Mouse (Mus musculus) neural tube, embryonic 12.5 days (tissue): ENCODE data around the gene Immp2l. TPM values are rescaled to one million over a fixed set of nuclear protein-coding genes. Genes with fewer than 3 reads are reported as not detected.

Experiments used
- ATAC-seq: fragments of 200-750 bp; cut with Nextera tagmentation; 2 replicates; pipeline ENCODE4 v1.8.0; 2017; ENCODE audit warnings: low read depth, mild to moderate bottlenecking, moderate TSS enrichment, moderate library complexity; ENCODE audit not compliant: low FRiP score
- H3K27ac ChIP-seq: fragments of 300-500 bp; sonication (generic); 2 replicates; pipeline ENCODE4 v1.5.1; 2016
- H3K27me3 ChIP-seq: fragments of 300-500 bp; sonication (generic); replicated peaks from 2 replicates; pipeline ENCODE4 v1.6.1; 2016; ENCODE audit warnings: mild to moderate bottlenecking
- H3K36me3 ChIP-seq: fragments of 300-500 bp; sonication (generic); 2 replicates; pipeline ENCODE4 v1.6.1; 2016; ENCODE audit warnings: mild to moderate bottlenecking
- H3K4me1 ChIP-seq: fragments of 300-500 bp; sonication (generic); 2 replicates; pipeline ENCODE4 v1.6.1; 2016
- H3K4me2 ChIP-seq: fragments of 300-500 bp; sonication (generic); replicated peaks from 2 replicates; pipeline ENCODE4 v1.6.1; 2016; ENCODE audit warnings: mild to moderate bottlenecking
- H3K4me3 ChIP-seq: fragments of 300-500 bp; sonication (generic); 2 replicates; pipeline ENCODE4 v1.5.1; 2016
- H3K9ac ChIP-seq: fragments of 300-500 bp; sonication (generic); 2 replicates; pipeline ENCODE4 v1.6.1; 2016; ENCODE audit warnings: mild to moderate bottlenecking
- H3K9me3 ChIP-seq: fragments of 300-500 bp; sonication (generic); 2 replicates; pipeline ENCODE4 v1.6.1; 2016; ENCODE audit warnings: mild to moderate bottlenecking
- WGBS: fragments of 180-500 bp; shearing (Covaris S2); methylation state at CpG from one replicate; pipeline ENCODE4 v1.1.7; 2016; 5-methylcytosine and 5-hydroxymethylcytosine counted together
- polyA plus RNA-seq: library from polyadenylated mRNA; unstranded; fragments of >200 nt; fragmentation: Nextera tagmentation; extraction: Ambion mirVana; gene quantifications from 2 replicates; pipeline ENCODE4 v1.2.1, GENCODE M21; 2016

Gene Immp2l
- polyA plus RNA-seq, 1 experiment from 2014 or later: 7.6 TPM

- WGBS: 69% methylated on average over 6 of the region's 6 CpGs
- peak; percentile 17; the same call in 1 of the 2 replicates for ATAC-seq
- H3K9me3 ChIP-seq: no peaks in the 10 kb centered on the region
These were observed 285.1 kb downstream of the Immp2l start for GRCm38 (mm10) chr12:41308726-41309680.

GRCm38 (mm10) chr12:41313391-41313790 lies 289.5 kb downstream of the Immp2l start:
- 91% methylated on average over 6 of the region's 6 CpGs for WGBS
- Histone ChIP-seq H3K9ac (no peak overlapping the region), H3K4me3 (no peak overlapping the region), H3K4me1 (peaks cover 10% of the 10 kb centered on the region), H3K4me2 (no peak overlapping the region), H3K27ac (no peak overlapping the region), H3K36me3 (no peaks in the 10 kb centered on the region), H3K9me3 (no peaks in the 10 kb centered on the region), H3K27me3 (no peaks in the 10 kb centered on the region)
- no peak for ATAC-seq

More at GRCm38 (mm10) chr12:41308726-41309680, 285.1 kb downstream of the Immp2l start:
- H3K36me3 ChIP-seq: no peaks in the 10 kb centered on the region
- H3K27ac ChIP-seq: no peak overlapping the region
- H3K9ac ChIP-seq: no peak overlapping the region
- no peaks in the 10 kb centered on the region for H3K27me3 ChIP-seq
- H3K4me1 ChIP-seq: no peaks in the 10 kb centered on the region
- H3K4me2 ChIP-seq: no peak overlapping the region
- no peak overlapping the region for H3K4me3 ChIP-seq

DNA sequence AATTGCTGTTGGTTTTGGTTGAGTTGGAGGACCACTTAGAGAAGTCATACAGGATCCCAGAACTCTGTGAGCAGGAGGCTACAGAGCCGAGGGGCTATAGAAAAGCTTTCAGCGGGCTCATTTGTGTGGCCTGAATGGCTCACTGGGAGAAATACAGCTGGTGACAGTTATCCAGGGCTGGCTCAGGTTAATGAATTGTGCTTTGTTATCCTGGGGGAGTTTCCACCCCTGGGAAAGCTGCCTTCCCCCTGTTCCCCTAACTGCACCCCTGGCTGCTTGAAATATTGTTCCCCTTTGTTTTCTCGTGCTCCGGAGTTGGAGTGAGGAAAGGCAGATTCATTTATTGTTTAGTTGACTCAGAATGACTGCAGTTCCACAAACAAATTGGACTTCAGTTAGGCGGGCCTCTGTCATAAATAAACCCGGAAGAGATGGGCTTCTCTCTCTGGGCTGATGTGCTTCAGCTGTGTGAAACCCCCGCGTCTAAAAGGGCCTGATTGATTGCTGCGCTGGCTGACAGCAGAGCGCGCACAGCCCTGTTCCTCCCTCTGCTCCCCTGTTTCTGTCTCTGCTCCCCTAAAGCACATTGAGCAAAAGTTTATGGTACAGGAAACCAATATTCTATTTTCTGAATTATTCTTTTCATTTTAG lies 291.0 kb downstream of the Immp2l start:
- Histone ChIP-seq H3K4me3 (no peak overlapping the region), H3K4me1 (peaks cover 10% of the 10 kb centered on the region), H3K27ac (0 out of 2 replicates have a peak overlapping the region, but pooled peaks have one; percentile 26), H3K36me3 (no peaks in the 10 kb centered on the region), H3K9ac (no peak overlapping the region), H3K27me3 (no peaks in the 10 kb centered on the region), H3K9me3 (no peaks in the 10 kb centered on the region), H3K4me2 (peak overlapping the region; percentile 45)
- peak; percentile 96 for ATAC-seq
- under 1% methylated on average over 11 of the region's 11 CpGs for WGBS

DNA sequence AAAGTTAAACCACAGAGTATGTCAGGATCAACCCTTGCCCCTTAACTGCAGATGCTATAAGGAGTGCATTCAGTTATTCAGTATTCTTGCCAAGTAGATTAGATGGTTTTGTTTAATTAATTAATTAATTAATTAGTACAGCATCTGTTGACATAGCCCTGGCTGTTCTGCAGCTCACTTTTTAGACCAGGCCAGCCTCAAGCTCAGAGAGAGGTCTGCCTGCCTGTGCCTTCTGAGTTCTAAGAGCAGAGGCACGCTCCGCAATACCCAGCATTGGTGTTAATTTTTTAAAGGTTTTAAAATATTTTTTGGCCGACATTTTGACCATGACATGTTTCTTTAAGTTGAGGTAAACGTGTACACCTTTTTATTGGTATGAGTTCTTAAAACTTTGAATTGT lies 292.0 kb downstream of the Immp2l start:
- no peak for ATAC-seq
- Histone ChIP-seq H3K4me1 (peaks cover 10% of the 10 kb centered on the region), H3K4me3 (no peak overlapping the region), H3K36me3 (no peaks in the 10 kb centered on the region), H3K27ac (no peak overlapping the region), H3K4me2 (no peak overlapping the region), H3K9me3 (no peaks in the 10 kb centered on the region), H3K27me3 (no peaks in the 10 kb centered on the region), H3K9ac (no peak overlapping the region)
- 77% methylated on average over 4 of the region's 4 CpGs for WGBS

- Histone ChIP-seq H3K27me3 (no peaks in the 10 kb centered on the region), H3K4me1 (peaks cover 10% of the 10 kb centered on the region), H3K4me2 (no peak overlapping the region), H3K9ac (no peak overlapping the region), H3K36me3 (no peaks in the 10 kb centered on the region), H3K4me3 (no peak overlapping the region), H3K27ac (no peak overlapping the region), H3K9me3 (no peaks in the 10 kb centered on the region)
- ATAC-seq: no peak
- 72% methylated on average over 4 of the region's 4 CpGs for WGBS
These were observed 292.5 kb downstream of the Immp2l start for GRCm38 (mm10) chr12:41316426-41316825.

- 95% methylated on average over 2 of the region's 2 CpGs for WGBS
- H3K4me1 ChIP-seq: peaks cover 10% of the 10 kb centered on the region
- no peak overlapping the region for H3K4me2 ChIP-seq
- no peaks in the 10 kb centered on the region for H3K9me3 ChIP-seq
- H3K9ac ChIP-seq: no peak overlapping the region
- H3K4me3 ChIP-seq: no peak overlapping the region
- H3K27ac ChIP-seq: no peak overlapping the region
- no peaks in the 10 kb centered on the region for H3K27me3 ChIP-seq
- H3K36me3 ChIP-seq: no peaks in the 10 kb centered on the region
- no peak for ATAC-seq
These were observed 293.5 kb downstream of the Immp2l start for GRCm38 (mm10) chr12:41317431-41317830.

- no peak overlapping the region for H3K27ac ChIP-seq
- H3K4me2 ChIP-seq: no peak overlapping the region
- H3K4me1 ChIP-seq: no peaks in the 10 kb centered on the region
- H3K9me3 ChIP-seq: no peaks in the 10 kb centered on the region
- H3K27me3 ChIP-seq: no peaks in the 10 kb centered on the region
- WGBS: 75% methylated on average over 1 of the region's 1 CpGs
- H3K36me3 ChIP-seq: no peaks in the 10 kb centered on the region
- no peak for ATAC-seq
- H3K9ac ChIP-seq: no peak overlapping the region
- no peak overlapping the region for H3K4me3 ChIP-seq
These were observed 298.1 kb downstream of the Immp2l start for GRCm38 (mm10) chr12:41322018-41322417.

- H3K9ac ChIP-seq: no peak overlapping the region
- H3K4me1 ChIP-seq: no peaks in the 10 kb centered on the region
- no peaks in the 10 kb centered on the region for H3K27me3 ChIP-seq
- no peaks in the 10 kb centered on the region for H3K36me3 ChIP-seq
- no peak overlapping the region for H3K27ac ChIP-seq
- 80% methylated on average over 2 of the region's 2 CpGs for WGBS
- H3K9me3 ChIP-seq: no peaks in the 10 kb centered on the region
- no peak overlapping the region for H3K4me2 ChIP-seq
- no peak for ATAC-seq
- no peak overlapping the region for H3K4me3 ChIP-seq
These were observed 300.5 kb downstream of the Immp2l start for GRCm38 (mm10) chr12:41324418-41324817.

- 82% methylated on average over 2 of the region's 2 CpGs for WGBS
These were observed 301.9 kb downstream of the Immp2l start for GRCm38 (mm10) chr12:41325756-41326155.

DNA sequence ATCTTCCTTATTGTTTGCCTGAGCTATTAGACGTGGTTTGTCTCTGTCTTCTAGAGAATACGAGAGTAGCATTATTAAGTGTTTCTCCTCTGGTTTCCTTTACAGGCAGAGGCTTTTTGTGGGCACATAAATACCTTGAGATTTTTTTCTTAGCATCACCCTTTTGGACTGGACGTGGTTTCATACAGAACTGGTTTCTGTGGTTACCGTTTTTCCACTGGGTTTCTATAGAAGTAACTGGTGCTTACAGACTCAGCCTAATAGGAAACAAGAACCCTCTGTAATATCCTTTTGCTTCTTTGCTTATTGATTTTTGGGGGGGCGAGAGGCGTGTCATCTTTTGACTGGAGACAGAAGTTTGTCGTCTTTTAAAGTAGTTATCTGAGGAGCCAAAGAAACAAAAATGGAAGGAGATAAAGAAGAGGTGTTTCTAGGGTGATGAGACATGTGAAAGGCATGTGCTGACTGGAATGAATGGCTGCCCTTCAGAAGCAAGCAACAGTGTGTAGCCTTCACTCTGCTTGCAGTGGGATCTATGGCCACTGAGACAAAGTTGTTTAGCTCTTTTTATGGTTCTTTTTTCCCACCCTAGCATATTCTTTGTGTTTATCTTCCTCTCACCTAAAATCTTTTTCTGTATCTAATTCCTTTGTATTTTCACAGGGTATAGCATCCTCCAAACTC lies 307.2 kb downstream of the Immp2l start:
- no peak overlapping the region for H3K27ac ChIP-seq
- H3K36me3 ChIP-seq: no peaks in the 10 kb centered on the region
- H3K9ac ChIP-seq: no peak overlapping the region
- no peaks in the 10 kb centered on the region for H3K4me1 ChIP-seq
- H3K27me3 ChIP-seq: no peaks in the 10 kb centered on the region
- no peak; the same call in 1 of the 2 replicates for ATAC-seq
- H3K4me2 ChIP-seq: no peak overlapping the region
- H3K9me3 ChIP-seq: no peaks in the 10 kb centered on the region
- WGBS: 67% methylated on average over 7 of the region's 7 CpGs
- H3K4me3 ChIP-seq: no peak overlapping the region

More at GRCm38 (mm10) chr12:41325756-41326155, 301.9 kb downstream of the Immp2l start:
- no peaks in the 10 kb centered on the region for H3K27me3 ChIP-seq
- no peak overlapping the region for H3K4me2 ChIP-seq
- no peaks in the 10 kb centered on the region for H3K4me1 ChIP-seq
- no peak overlapping the region for H3K27ac ChIP-seq
- H3K9ac ChIP-seq: no peak overlapping the region
- H3K4me3 ChIP-seq: no peak overlapping the region
- no peaks in the 10 kb centered on the region for H3K9me3 ChIP-seq
- no peaks in the 10 kb centered on the region for H3K36me3 ChIP-seq
- no peak for ATAC-seq

DNA sequence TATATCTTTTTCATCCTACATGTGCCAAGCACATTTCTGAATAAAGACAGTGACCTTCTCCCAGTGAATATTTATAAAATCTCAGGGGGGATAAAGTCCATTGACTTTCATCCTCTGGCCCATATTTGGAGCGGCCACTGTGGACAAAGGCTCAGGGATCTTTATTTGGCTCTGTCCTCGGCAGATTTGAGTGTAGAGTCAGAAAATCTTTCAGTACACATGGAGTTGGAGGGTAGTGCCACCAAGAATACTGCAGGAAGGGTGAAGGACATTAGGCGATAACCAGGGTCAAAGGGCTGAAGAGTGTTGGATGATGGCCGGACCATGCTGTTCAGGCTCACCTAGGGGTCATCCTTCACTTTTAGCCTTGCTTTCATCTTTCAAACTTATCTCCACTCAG lies 321.7 kb downstream of the Immp2l start:
- Histone ChIP-seq H3K9ac (no peak overlapping the region), H3K9me3 (no peaks in the 10 kb centered on the region), H3K4me1 (no peaks in the 10 kb centered on the region), H3K27me3 (no peaks in the 10 kb centered on the region), H3K36me3 (no peaks in the 10 kb centered on the region), H3K4me3 (no peak overlapping the region), H3K4me2 (no peak overlapping the region), H3K27ac (no peak overlapping the region)
- no peak for ATAC-seq
- WGBS: 87% methylated on average over 4 of the region's 4 CpGs

- ATAC-seq: no peak
- Histone ChIP-seq H3K9me3 (no peaks in the 10 kb centered on the region), H3K27me3 (no peaks in the 10 kb centered on the region), H3K9ac (no peak overlapping the region), H3K36me3 (no peaks in the 10 kb centered on the region), H3K4me2 (no peak overlapping the region), H3K4me3 (no peak overlapping the region), H3K27ac (no peak overlapping the region), H3K4me1 (no peaks in the 10 kb centered on the region)
- 97% methylated on average over 2 of the region's 2 CpGs for WGBS
These were observed 323.6 kb downstream of the Immp2l start for GRCm38 (mm10) chr12:41347494-41347893.
